Mouse (Mus musculus): ENCODE data around the gene Cnr2.

The Cnr2 gene

GRCm38 (mm10) chr4:135877742-135878141, 17.5 kb upstream of the Cnr2 start:
- DNase-seq, result no peak

- DNase-seq, result no peak
Measured at GRCm38 (mm10) chr4:135879021-135879420, 16.2 kb upstream of the Cnr2 start.

- no peak for DNase-seq
Measured at GRCm38 (mm10) chr4:135880018-135880417, 15.2 kb upstream of the Cnr2 start.

- DNase-seq, result no peak
Measured at GRCm38 (mm10) chr4:135880576-135880975, 14.6 kb upstream of the Cnr2 start.

GRCm38 (mm10) chr4:135882023-135882422, 13.2 kb upstream of the Cnr2 start:
- no peak for DNase-seq

GRCm38 (mm10) chr4:135883401-135883851, 11.8 kb upstream of the Cnr2 start:
- DNase-seq, result no peak

GRCm38 (mm10) chr4:135883881-135884516, 11.2 kb upstream of the Cnr2 start:
- DNase-seq, result peak; percentile 55

GRCm38 (mm10) chr4:135884531-135884930, 10.7 kb upstream of the Cnr2 start:
- DNase-seq, result no peak

- no peak for DNase-seq
Measured at GRCm38 (mm10) chr4:135885676-135886075, 9.5 kb upstream of the Cnr2 start.

- no peak for DNase-seq
Measured at GRCm38 (mm10) chr4:135886184-135886583, 9.0 kb upstream of the Cnr2 start.

GRCm38 (mm10) chr4:135888448-135889057, 6.6 kb upstream of the Cnr2 start:
- no peak for DNase-seq

GRCm38 (mm10) chr4:135889146-135889883, 5.9 kb upstream of the Cnr2 start:
- DNase-seq, result no peak

- DNase-seq, result peak; percentile 87
Measured at GRCm38 (mm10) chr4:135889884-135890283, 5.3 kb upstream of the Cnr2 start.

GRCm38 (mm10) chr4:135891539-135891938, 3.7 kb upstream of the Cnr2 start:
- no peak for DNase-seq

- no peak for DNase-seq
Measured at GRCm38 (mm10) chr4:135892884-135893283, 2.3 kb upstream of the Cnr2 start.

- DNase-seq, result no peak
Measured at GRCm38 (mm10) chr4:135896157-135896556, 963 bp downstream of the Cnr2 start.

- DNase-seq, result peak; percentile 65
Measured at GRCm38 (mm10) chr4:135898380-135899049, 3.3 kb downstream of the Cnr2 start.

GRCm38 (mm10) chr4:135899050-135899448, 3.9 kb downstream of the Cnr2 start:
- DNase-seq, result no peak

- DNase-seq, result no peak
Measured at GRCm38 (mm10) chr4:135900008-135900407, 4.8 kb downstream of the Cnr2 start.

- DNase-seq, result no peak
Measured at GRCm38 (mm10) chr4:135902606-135903242, 7.5 kb downstream of the Cnr2 start.

GRCm38 (mm10) chr4:135904810-135905209, 9.6 kb downstream of the Cnr2 start:
- DNase-seq, result no peak

GRCm38 (mm10) chr4:135906633-135907032, 11.4 kb downstream of the Cnr2 start:
- DNase-seq, result no peak
